Mouse (Mus musculus) cerebellum, postnatal 36 days (tissue): ENCODE measurements around the gene Nat8f1.
"Not testable (repeated sequence)": the region's sequence is repeated elsewhere in the genome, so short reads cannot be mapped to it uniquely, and the experiment has no call there.

Experiments used
- DNase-seq, 2 experiments: peaks; one replicate each; pipeline ENCODE4 v3.0.0; 2021 to 2022; ENCODE audit warnings: mixed read lengths in 2 of 2

Nat8f1 gene

GRCm38 (mm10) chr6:85906911-85907351 lies 8.6 kb downstream of the Nat8f1 start:
- peak in 1 of 2 experiments; percentile 14 for DNase-seq

DNA sequence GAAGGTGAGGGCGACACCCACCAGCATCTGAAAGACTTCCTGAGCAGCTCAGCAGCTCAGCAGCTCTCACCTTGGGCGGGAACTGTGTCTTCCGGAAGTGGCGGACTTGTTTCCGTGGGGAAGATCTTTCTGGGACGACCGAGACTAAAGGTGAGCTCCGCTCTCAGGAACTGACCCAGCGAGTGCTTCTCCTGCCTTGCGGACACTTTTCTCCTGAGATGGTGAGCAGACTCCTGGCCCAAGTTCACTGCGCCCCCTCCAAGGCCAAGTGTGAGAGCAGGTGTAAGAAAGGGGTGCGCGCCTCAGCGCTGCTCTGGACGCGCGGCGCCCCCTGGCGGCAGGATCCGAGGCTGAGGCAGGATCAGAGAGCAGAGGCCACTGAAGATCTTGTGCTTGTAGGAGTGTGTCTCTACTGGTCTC lies 10.8 kb downstream of the Nat8f1 start, which contains the start of gene Nat8f4:
Nat8f4 (minus strand) TSS at position 243 of the 420 bp plus-strand sequence.
- peak; percentile 85 for DNase-seq

GRCm38 (mm10) chr6:85902303-85902702 lies 13.2 kb downstream of the Nat8f1 start:
- DNase-seq: no peak

DNA sequence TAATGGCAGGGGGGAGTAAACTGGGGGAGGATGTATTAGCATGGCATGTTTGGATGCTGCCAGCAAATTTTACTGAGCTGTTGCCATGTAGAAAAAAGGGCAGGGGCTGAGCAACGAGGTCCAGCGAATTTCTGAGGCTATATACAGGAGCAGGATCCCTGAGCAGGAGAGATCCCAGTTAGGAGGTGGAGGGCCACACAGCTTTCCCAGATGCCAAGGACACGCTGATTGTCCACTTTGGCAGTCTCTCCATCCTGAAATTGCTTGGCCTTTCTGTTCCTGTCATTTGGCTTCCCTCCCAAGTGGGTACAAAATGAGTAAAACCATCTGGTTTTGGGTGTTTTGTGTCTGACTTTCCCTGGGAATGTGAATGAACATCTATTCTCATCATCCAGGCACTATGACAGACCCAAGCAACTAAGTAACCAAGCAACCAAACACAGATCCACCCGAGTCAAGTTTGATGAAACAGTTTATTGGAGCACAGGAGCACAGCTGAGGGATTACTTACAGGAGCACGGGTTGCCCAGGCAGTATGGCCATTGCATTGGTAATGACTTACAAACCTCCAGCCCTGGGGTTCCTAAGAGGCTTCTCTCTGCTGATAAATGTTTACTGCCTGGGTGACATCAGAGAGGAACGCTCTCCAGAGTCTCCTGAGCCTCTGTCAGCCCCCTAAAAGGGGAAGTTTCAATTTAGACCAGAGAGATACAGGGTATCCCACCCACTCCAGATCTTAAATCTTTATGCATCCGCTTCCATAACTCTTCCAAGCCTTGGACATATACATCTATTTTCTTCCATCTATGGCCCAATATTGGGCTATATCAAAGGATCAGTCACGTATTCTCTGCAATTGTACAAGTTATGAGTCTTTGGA lies 16.7 kb downstream of the Nat8f1 start:
- DNase-seq: not testable (repeated sequence)

DNA sequence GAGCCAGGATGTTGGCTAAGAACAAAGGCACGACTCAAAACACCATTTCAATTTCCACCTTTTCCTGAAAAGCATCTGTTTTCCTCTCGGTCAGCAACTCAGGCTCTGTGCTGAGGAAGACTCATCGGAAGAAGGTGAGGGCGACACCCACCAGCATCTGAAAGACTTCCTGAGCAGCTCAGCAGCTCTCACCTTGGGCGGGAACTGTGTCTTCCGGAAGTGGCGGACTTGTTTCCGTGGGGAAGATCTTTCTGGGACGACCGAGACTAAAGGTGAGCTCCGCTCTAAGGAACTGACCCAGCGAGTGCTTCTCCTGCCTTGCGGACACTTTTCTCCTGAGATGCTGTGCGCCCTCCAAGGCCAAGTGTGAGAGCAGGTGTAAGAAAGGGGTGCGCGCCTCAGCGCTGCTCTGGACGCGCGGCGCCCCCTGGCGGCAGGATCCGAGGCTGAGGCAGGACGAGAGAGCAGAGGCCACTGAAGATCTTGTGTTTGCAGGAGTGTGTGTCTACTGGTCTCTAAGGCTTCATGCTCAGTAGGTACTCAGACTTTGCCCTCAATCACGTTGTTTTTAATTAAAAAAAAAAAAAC lies 20.3 kb downstream of the Nat8f1 start:
- peak; percentile 34 to 46 for DNase-seq

GRCm38 (mm10) chr6:85888961-85889360 lies 26.5 kb downstream of the Nat8f1 start:
- no peak for DNase-seq

- no peak for DNase-seq
Measured at GRCm38 (mm10) chr6:85884311-85884710, 31.2 kb downstream of the Nat8f1 start.

DNA sequence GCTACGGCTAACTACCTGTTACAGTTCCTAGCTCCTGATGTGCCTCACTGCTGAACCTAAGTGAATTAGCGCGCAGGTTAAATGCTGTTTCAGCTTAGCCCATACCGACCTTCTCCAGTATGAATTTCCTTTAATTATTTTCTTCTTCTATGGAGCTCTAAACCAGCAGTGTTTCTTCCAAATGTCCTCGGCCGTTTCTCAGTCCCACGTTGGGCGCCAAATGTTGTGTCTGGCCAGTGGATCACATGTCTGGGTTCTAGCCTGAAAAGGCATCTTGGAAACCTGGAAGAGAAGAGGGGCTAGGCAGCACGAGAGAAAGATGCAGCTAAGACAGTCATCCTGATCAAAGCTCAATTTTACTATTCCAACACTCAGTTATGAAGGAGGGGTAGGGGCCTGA lies 32.2 kb downstream of the Nat8f1 start:
- DNase-seq: not testable (repeated sequence)

- DNase-seq: not testable (repeated sequence)
Measured at GRCm38 (mm10) chr6:85869006-85869405, 46.5 kb downstream of the Nat8f1 start, which contains the start of gene Nat8f2. Gene Nat8f2 (minus strand): TSS chr6:85869158.

DNA sequence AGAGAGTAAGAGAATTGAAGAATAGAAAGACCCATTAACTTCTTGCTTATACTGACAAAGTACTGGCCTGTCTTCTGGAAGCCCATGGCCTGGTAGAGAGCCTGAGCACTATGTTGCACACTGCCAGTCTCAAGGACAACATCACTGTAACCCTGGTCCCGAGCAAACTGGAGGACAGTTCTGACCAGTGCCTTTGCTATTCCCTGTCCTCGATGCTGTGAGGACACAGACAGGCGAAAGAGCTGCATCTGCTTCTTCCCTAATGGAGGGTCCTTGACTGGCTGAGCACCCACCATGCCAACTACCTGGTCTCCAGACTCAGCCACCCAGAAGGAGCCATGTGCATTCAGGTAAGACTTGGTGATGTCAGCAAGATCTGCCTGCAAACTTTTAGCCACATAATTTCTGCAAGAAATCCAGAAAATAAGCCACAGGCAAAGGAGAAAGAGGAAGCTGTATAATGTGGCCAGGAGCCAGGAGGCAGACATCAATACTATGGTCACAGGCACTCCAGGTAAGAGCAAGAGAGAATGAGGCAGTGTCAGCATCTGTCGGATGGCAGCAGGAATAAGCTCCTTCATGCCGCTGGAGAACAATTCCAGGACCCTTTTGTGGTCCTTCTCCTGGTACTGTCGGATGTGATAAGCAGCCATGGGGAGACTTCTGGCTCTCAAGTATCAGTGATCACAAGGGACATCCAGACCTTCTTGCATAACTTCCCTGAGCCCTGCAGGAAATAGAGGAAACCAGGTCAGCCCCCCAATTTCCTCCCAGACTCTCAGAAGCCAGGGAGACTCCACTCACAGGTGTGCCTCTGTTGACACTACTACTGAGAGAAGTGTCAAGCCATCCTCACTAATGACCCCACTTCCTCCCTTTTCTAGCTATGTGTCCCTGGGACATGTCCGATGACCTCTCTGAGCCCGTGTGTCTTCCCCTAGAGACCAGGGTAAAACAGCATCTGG lies 47.5 kb downstream of the Nat8f1 start:
- DNase-seq: no peak

GRCm38 (mm10) chr6:85866995-85867394 lies 48.5 kb downstream of the Nat8f1 start:
- not testable (repeated sequence) for DNase-seq

DNA sequence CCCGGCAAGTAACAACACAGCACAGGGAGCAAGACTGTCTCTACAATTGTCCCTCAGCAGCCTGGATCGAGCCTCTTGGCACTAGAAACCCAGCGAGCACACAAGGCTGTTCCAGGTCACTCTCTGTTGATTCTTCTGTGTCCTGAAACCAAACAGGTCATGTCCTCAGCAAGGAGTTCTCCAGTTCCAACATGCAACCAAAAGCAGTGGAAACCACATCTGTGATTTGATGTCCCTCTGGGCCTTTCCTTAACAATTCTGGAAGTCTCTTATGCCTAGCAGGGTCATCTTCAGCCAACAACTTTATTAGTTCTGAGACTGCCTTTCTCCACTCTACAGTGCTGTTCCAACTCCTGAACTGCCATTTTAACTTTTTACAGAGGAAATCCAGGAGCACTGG lies 49.3 kb downstream of the Nat8f1 start:
- not testable (repeated sequence) for DNase-seq

DNA sequence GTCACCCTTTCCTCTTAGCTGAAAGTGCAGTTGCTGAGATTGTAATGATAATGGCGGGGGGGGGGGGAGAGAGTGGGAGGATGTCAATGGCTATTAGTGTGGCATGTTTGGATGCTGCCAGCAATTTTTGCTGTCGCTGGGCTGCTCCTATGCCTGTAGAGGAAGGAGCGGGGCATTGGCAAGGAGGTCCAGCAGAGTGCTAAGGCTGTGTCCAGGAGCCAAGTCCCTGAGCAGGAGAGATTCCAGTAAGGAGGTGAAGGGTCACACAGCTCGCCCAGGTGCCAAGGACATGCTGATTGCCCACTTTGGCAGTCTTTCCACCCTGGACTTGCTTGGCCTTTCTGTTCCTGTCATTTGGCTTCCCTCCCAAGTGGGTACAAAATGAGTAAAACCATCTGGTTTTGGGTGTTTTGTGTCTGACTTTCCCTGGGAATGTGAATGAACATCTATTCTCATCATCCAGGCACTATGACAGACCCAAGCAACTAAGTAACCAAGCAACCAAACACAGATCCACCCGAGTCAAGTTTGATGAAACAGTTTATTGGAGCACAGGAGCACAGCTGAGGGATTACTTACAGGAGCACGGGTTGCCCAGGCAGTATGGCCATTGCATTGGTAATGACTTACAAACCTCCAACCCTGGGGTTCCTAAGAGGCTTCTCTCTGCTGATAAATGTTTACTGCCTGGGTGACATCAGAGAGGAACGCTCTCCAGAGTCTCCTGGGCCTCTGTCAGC lies 50.4 kb downstream of the Nat8f1 start:
- DNase-seq: not testable (repeated sequence)

- DNase-seq: no peak
Measured at GRCm38 (mm10) chr6:85863840-85864239, 51.6 kb downstream of the Nat8f1 start.

DNA sequence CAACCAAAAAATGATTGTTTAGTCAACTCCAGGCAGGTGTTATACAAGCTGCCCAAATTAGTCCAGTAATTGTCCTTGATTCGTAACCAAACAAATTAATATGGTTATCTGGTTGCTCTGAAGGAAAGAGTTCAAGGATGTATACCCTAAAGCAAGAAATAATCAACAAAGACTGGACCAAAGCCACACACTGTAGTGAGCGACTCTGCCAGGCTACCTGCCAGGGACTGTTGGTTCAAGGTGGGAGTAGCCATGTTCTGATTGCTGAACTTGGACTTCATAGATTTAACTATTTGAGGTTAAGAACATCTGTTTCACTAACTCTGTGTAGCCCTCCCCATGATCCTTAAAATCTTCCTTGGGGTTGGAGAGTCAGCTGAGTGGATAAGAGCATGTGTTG lies 52.4 kb downstream of the Nat8f1 start:
- DNase-seq: no peak

- no peak for DNase-seq
Measured at GRCm38 (mm10) chr6:85862565-85862964, 52.9 kb downstream of the Nat8f1 start.

DNA sequence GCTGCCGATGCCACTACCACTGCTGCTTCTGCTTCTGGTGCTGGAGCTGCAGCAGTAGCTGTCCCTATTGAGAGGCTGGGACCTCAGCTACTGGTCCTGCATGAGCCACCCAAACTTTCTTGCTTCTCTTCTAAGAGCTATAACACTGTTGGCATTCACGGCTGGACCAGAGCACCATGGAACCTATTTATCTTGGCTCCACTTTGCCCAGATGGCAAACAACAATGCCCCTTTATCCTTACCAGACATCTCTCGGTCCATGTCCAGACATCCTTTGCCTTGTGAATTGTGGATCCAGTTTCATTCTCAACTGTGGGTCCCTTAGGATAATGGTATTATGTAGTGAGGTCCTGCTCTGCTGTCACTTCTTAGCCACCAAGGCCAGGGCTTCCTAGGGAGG lies 54.2 kb downstream of the Nat8f1 start:
- no peak for DNase-seq
